Mouse (Mus musculus): ENCODE measurements at regions not wholly inside any gene's neighbourhood (a gene's known extent, or its start where the extent isn't known, plus 50 kb on each side); places are given as distances from the start of the nearest gene placed in this dataset.

DNA sequence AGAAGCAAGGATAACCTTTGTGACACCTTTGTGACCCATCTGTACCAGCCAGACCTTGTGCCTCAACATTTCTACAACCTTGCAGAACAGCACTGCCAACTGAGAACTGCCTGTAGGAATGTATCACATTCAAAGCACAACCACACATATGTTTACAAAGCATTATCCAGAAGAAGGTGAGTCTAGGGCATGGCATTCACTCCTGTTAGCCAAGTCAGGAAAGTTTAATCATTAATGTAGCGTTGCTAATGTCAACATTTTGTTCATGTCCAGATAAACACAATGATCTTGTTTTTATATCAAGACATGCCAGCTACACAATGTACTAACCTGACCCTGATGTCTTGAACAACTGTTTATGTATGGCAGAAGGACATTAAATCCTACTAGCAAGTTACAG lies 91.5 kb upstream of the Nsun6 start:
- TF ChIP-seq MAZ (IDR thresholded peaks at IDR 0.05; ENCODE audit: low read depth, low read length) = no peak
- no peak for TF ChIP-seq CTCF (IDR thresholded peaks at IDR 0.05 in 2 of 3, conservative IDR thresholded peaks at IDR 0.05 in 1 of 3; ENCODE audit: control insufficient read depth in 1 of 3, insufficient read depth in 1 of 3, low read depth in 2 of 3, low read length in 3 of 3, poor library complexity in 1 of 3, severe bottlenecking in 1 of 3)
- TF ChIP-seq MXI1 (IDR thresholded peaks at IDR 0.05; ENCODE audit: low read depth, low read length) = no peak

All from MEL (cell line).